Mouse (Mus musculus): ENCODE measurements around the gene Snorc. TPM values are rescaled to one million over a fixed set of nuclear protein-coding genes. Genes with fewer than 3 reads are reported as not detected.
"Not testable (repeated sequence)": the region's sequence is repeated elsewhere in the genome, so short reads cannot be mapped to it uniquely, and the experiment has no call there.

Snorc gene
- not detected in 2 replicates for polyA plus RNA-seq (2012; ENCODE audit: insufficient read depth, insufficient read length, missing spikeins)

DNA sequence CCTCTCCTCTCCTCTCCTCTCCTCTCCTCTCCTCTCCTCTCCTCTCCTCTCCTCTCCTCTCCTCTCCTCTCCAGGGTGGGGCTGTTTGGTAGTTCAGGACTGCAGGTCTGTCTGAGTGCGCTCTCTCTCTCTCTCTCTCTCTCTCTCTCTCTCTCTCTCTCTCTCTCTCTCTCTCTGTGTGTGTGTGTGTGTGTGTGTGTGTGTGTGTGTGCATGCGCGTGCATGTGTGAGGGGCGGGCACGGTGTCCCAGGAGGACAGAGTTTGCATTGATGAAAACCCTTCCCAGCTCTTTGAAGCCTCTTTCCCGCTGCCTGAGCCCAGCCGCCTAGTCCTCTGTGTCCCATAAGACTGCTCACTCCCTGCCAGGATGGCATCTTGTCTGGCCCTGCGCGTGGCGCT is at the start of gene Snorc:
Gene Snorc, plus strand, starts transcription at position 301 of the 400 bp plus-strand sequence.
- H3K4me3 ChIP-seq (ENCODE audit: insufficient read depth, low read length): not testable (repeated sequence)

DNA sequence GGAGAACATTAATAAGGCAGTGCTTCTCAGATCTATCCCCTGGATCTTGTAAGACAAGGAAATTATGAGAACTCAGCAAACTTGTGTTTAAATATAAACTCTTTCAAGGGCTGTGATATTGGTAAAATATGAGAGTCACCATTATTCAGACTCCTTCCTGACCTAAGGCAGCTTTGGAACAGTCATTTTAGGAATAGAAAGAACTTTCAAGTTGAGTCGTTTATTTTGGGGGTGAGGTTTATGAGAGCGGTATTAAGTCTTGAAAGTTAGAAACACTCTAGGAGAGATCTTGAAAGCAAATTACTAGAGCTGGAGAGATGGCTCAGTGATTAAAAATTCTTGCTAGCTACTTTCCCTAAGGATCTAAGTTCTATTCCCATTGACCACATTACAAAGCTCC is 34.9 kb upstream of the Snorc start:
- H3K4me3 ChIP-seq (ENCODE audit: insufficient read depth, low read length): no peak overlapping the region
- no peak overlapping the region for H3K27ac ChIP-seq (ENCODE audit: insufficient read depth, low read depth, low read length)
- H3K4me1 ChIP-seq (ENCODE audit: control insufficient read depth, insufficient read depth, low read length): no peaks in the 10 kb centered on the region
- TF ChIP-seq CTCF (IDR thresholded peaks at IDR 0.05; ENCODE audit: low read depth, low read length): no peak
- TF ChIP-seq POLR2A (IDR thresholded peaks at IDR 0.05; ENCODE audit: borderline replicate concordance, low read depth, low read length): no peak

More for the DNA sequence above, at the start of gene Snorc:
- H3K4me1 ChIP-seq (ENCODE audit: control insufficient read depth, insufficient read depth, low read length); H3K27ac ChIP-seq (ENCODE audit: insufficient read depth, low read depth, low read length): not testable (repeated sequence)

DNA sequence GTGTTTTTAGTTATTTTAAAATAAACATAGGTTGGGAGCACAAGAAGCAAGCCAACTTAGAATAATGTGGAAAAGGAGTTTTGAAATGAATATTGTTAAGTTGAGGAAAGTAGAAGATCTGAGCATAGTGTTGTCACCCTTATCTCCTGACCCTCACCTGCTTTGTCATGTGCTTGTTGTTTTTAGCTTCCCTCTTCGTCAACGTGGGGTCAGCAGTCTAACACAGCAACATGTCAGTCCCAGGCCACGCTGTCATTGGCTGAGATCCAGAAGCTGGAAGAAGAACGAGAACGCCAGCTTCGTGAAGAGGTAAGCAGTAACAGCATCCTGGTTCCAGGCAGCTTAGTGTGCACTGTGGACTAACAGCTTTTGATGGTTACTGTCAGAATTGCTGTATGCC is 33.5 kb upstream of the Snorc start:
- no peak for TF ChIP-seq POLR2A (IDR thresholded peaks at IDR 0.05; ENCODE audit: borderline replicate concordance, low read depth, low read length)
- no peak for TF ChIP-seq CTCF (IDR thresholded peaks at IDR 0.05; ENCODE audit: low read depth, low read length)

DNA sequence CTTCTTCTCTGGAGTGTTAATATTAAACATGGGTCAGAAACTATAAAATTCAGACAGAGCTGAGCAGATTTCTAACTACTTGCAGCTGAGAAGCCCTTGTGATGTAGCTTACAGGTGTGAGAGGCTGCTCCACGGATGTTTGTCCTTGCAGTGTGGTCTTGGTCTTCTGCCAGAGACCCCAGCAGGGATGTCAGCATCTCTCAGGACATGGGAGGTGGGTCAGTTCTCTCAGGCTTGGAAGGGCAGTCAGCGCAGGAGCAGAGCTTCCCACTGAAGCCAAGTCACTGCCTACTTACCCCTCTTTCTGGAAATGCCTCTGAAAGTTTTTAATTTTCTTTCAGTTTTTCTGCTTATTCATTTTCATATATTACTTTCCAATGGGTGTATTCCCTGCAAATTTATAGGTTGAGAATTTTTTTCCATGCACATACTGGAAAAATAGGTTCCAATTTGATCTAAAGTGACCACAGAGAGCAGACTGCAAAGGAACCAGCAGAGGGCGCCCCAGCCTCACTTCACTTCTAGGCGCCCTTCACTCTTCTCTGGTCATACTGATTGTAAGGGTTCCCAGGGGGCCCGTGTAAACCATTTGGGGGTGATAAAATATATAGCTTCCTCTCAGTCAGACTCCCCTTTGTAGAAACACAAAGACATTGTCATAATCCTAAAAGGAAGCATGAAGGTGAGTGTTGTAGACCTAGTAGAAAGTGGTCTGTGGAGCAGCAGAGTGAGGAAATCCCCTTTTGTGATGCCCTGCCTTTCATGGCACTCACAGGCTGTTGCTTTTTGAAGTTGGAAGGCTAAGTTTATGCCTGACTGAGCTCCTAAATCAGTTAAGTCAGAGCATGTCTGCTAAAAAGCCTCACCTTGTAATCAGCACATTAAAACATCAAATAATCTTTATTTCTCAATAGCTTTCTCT is 22.6 kb upstream of the Snorc start:
- TF ChIP-seq CTCF (IDR thresholded peaks at IDR 0.05; ENCODE audit: low read depth, low read length) (peak; percentile 82), POLR2A (IDR thresholded peaks at IDR 0.05; ENCODE audit: borderline replicate concordance, low read depth, low read length) (no peak)
- Histone ChIP-seq H3K4me1 (ENCODE audit: control insufficient read depth, insufficient read depth, low read length) (no peaks in the 10 kb centered on the region), H3K27ac (ENCODE audit: insufficient read depth, low read depth, low read length) (no peak overlapping the region), H3K4me3 (ENCODE audit: insufficient read depth, low read length) (no peak overlapping the region)

More for the DNA sequence above, 33.5 kb upstream of the Snorc start:
- Histone ChIP-seq H3K4me3 (ENCODE audit: insufficient read depth, low read length) (no peak overlapping the region), H3K4me1 (ENCODE audit: control insufficient read depth, insufficient read depth, low read length) (no peaks in the 10 kb centered on the region), H3K27ac (ENCODE audit: insufficient read depth, low read depth, low read length) (no peak overlapping the region)

DNA sequence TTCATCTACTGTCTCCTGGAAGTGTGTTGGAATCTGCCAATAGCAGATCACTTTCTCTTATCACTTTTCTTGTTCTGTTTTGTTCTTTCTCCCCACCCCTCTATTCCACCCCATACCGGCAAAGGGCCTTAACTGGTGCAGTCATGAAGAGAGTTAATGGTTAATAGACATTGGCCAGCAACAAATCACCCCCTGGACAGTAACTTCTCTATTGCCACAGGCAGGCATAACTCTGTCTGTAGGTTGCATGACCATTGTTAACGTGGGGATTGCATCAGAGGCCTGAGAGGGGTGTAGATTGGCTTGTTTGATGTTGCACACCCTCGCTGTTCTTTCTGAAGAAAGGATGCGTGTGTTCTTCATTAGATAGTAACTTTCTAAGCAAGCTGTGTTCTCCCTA is 20.6 kb upstream of the Snorc start:
- H3K4me3 ChIP-seq (ENCODE audit: insufficient read depth, low read length): no peak overlapping the region
- H3K27ac ChIP-seq (ENCODE audit: insufficient read depth, low read depth, low read length): no peak overlapping the region
- TF ChIP-seq CTCF (IDR thresholded peaks at IDR 0.05; ENCODE audit: low read depth, low read length): no peak
- TF ChIP-seq POLR2A (IDR thresholded peaks at IDR 0.05; ENCODE audit: borderline replicate concordance, low read depth, low read length): no peak
- no peaks in the 10 kb centered on the region for H3K4me1 ChIP-seq (ENCODE audit: control insufficient read depth, insufficient read depth, low read length)

DNA sequence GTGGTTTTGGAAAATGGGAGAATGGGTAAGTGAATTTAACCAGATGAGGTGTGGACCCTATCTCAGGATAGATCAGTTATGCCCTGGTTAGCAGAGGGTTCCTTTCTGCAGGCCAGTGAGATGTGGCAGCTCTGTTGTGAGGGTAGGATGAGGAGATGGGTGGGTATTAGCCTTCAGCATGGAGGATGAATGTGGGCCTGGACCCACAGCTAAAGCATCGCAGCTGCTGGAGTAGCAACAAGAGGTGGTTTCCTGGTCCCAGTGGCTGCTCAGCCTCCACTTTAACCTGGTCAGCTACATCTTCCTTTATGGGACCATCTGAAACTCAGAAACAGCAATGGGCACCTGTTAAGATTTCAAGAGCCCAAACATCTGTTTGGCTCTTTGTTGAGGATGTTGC is 13.6 kb upstream of the Snorc start:
- H3K4me1 ChIP-seq (ENCODE audit: control insufficient read depth, insufficient read depth, low read length): no peaks in the 10 kb centered on the region
- no peak overlapping the region for H3K27ac ChIP-seq (ENCODE audit: insufficient read depth, low read depth, low read length)
- TF ChIP-seq POLR2A (IDR thresholded peaks at IDR 0.05; ENCODE audit: borderline replicate concordance, low read depth, low read length): no peak
- no peak for TF ChIP-seq CTCF (IDR thresholded peaks at IDR 0.05; ENCODE audit: low read depth, low read length)
- H3K4me3 ChIP-seq (ENCODE audit: insufficient read depth, low read length): no peak overlapping the region

DNA sequence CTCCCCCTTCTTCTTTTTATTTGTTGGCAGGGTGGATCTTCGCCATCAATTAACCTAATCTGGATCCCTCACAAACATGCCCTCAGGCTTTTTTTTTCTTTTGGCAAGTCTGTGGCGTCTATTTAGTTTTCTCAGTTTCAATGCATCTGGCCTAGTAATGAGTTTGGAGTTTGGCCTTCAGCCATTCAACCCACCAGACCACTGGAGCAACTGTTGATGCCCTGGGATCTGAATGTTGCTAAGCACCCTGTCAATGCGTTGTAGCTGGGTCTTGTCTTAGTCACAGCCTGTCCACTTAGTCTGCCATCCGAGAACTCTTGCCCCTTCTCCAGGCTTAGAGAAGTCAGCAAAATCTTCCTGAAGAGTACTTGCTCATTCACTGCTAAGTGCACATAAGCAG is 12.0 kb upstream of the Snorc start:
- Histone ChIP-seq H3K4me3 (ENCODE audit: insufficient read depth, low read length) (no peak overlapping the region), H3K27ac (ENCODE audit: insufficient read depth, low read depth, low read length) (no peak overlapping the region), H3K4me1 (ENCODE audit: control insufficient read depth, insufficient read depth, low read length) (no peaks in the 10 kb centered on the region)
- TF ChIP-seq CTCF (IDR thresholded peaks at IDR 0.05; ENCODE audit: low read depth, low read length) (no peak), POLR2A (IDR thresholded peaks at IDR 0.05; ENCODE audit: borderline replicate concordance, low read depth, low read length) (no peak)

DNA sequence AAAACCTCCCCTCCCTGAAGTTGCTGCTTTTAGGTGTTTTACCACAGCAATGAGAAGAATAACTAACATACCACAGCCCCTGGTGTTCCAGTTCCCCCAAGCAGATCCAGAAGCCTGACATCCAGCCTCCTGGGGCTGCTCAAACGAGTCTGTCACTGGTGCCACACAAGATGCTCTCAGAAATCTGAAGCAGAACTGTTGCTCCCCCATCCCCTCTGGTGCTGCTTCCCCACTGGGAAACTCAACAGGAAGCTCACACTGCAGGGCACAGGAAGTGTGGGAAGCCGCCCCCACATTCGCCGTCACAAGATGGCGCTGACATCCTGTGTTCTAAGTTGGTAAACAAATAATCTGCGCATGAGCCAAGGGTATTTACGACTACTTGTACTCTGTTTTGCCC is 10.2 kb upstream of the Snorc start:
- not testable (repeated sequence) for H3K27ac ChIP-seq (ENCODE audit: insufficient read depth, low read depth, low read length); H3K4me3 ChIP-seq (ENCODE audit: insufficient read depth, low read length); H3K4me1 ChIP-seq (ENCODE audit: control insufficient read depth, insufficient read depth, low read length)

DNA sequence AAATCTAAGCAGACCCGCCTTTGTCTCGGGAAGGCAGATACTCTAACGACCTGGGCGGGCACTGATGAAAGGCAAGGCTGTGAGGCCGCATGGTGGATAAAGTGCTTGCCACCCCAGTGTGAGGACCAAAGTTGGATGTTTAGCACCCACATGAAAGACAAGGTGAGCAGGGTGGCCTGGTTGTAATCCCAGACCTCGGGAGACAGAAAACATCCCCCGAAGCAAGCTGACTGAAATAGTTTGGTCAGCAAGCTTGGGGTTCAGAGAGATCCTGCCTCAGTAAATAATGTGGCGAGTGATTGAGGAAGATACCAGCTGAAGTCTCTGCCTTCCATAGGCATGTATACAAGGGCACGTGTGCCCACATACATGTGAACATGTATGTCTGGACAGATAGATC is 2.6 kb upstream of the Snorc start:
- H3K27ac ChIP-seq (ENCODE audit: insufficient read depth, low read depth, low read length): no peak overlapping the region
- 0 out of 2 replicates have a peak, but pooled peaks cover 3% of the 10 kb centered on the region for H3K4me1 ChIP-seq (ENCODE audit: control insufficient read depth, insufficient read depth, low read length)
- TF ChIP-seq CTCF (IDR thresholded peaks at IDR 0.05; ENCODE audit: low read depth, low read length) (no peak), POLR2A (IDR thresholded peaks at IDR 0.05; ENCODE audit: borderline replicate concordance, low read depth, low read length) (no peak)
- H3K4me3 ChIP-seq (ENCODE audit: insufficient read depth, low read length): no peak overlapping the region

DNA sequence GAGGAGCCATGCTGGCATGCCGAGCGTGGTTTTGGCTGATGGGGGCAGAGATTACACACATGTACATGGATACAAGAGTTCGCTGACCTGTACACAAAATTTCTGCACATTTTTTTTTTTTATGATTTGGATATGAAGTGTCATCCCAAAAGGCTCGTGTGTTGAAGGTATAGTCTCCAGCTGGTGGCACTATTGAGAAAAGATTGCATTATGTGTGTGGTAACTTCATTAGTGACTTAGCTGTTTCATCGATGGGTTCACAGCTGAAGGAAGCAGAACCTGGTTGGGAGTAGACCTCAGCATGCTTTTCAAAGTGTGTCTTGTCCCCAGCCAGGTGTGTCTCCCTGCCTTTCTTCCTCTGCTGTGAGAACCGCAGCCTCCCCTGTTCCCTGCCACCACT is 1.8 kb upstream of the Snorc start:
- Histone ChIP-seq H3K27ac (ENCODE audit: insufficient read depth, low read depth, low read length) (no peak overlapping the region), H3K4me3 (ENCODE audit: insufficient read depth, low read length) (no peak overlapping the region), H3K4me1 (ENCODE audit: control insufficient read depth, insufficient read depth, low read length) (0 out of 2 replicates have a peak, but pooled peaks cover 3% of the 10 kb centered on the region)
- TF ChIP-seq POLR2A (IDR thresholded peaks at IDR 0.05; ENCODE audit: borderline replicate concordance, low read depth, low read length) (no peak), CTCF (IDR thresholded peaks at IDR 0.05; ENCODE audit: low read depth, low read length) (no peak)

Measured in bone marrow macrophage, adult 2 months (primary cell).